ENCODE assay signal across 9 mouse cellular contexts in the genomic region with DNA sequence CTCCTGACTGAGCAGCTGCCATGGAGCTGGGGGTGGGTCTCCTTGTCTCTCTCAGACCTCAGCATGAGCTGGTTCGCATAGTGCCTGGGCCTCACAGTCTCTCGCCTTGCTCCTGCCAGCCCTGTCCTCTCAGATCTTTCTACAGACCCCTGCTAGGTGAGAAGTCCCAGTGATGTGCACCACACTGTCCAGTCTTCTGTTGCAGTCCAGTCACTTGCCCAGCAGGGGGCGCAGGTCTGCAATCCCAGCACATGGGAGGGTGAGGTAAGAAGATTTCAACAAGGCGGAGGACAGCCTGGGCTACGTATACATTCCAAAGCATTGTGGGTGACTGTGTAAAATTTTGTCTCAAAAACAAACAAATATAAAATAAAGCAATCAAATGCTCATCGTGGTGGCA. TPM values are rescaled to one million over a fixed set of nuclear protein-coding genes. Genes with fewer than 3 reads are reported as not detected.
DNase-seq lines count a peak whose midpoint lies in the region; ATAC-seq lines count a peak whose summit lies in the region.
"Had no signal": no experiment of that assay in that cellular context is flagged by ENCODE, and none has a peak within 500 bp of the region (broad histone marks: within the 10 kb centered on the region; RNA-seq: fewer than 3 reads in every experiment).

No protein-coding gene starts in this region.

- H3K36me3 ChIP-seq in forebrain, embryonic 14.5 days (ENCODE audit: control insufficient read depth, insufficient read depth, low read length): no peaks in the 10 kb centered on the region
- H3K36me3 ChIP-seq in forebrain, embryonic 13.5 days (ENCODE audit: poor library complexity, severe bottlenecking): no peaks in the 10 kb centered on the region

- no peak overlapping the region for H3K4me3 ChIP-seq in forebrain, embryonic 14.5 days (ENCODE audit: low read depth, low read length)
- H3K4me3 ChIP-seq in forebrain, embryonic 13.5 days: no peak overlapping the region

- no peaks in the 10 kb centered on the region for H3K9me3 ChIP-seq in forebrain, embryonic 14.5 days (replicated peaks; ENCODE audit: control insufficient read depth, low read length)
- no peaks in the 10 kb centered on the region for H3K9me3 ChIP-seq in forebrain, embryonic 13.5 days (replicated peaks)

- ATAC-seq in forebrain, embryonic 14.5 days: no peak
- no peak for ATAC-seq in forebrain, embryonic 13.5 days

- H3K27me3 ChIP-seq in forebrain, embryonic 14.5 days (replicated peaks; ENCODE audit: control insufficient read depth, insufficient read depth, low read length): no peaks in the 10 kb centered on the region
- H3K27me3 ChIP-seq in forebrain, embryonic 13.5 days: no peaks in the 10 kb centered on the region

- no peaks in the 10 kb centered on the region for H3K4me1 ChIP-seq in forebrain, embryonic 14.5 days (ENCODE audit: control insufficient read depth, insufficient read depth, low read length)
- peaks cover 4% of the 10 kb centered on the region; the same call in 1 of the 2 replicates for H3K4me1 ChIP-seq in forebrain, embryonic 13.5 days

- H3K27ac ChIP-seq in forebrain, embryonic 14.5 days (ENCODE audit: low read depth, low read length): no peak overlapping the region
- H3K27ac ChIP-seq in forebrain, embryonic 13.5 days: no peak overlapping the region

- H3K9ac ChIP-seq in forebrain, embryonic 14.5 days (ENCODE audit: low read length): no peak overlapping the region
- H3K9ac ChIP-seq in forebrain, embryonic 13.5 days: no peak overlapping the region

- WGBS in forebrain, embryonic 14.5 days: 44% methylated on average over 6 of the region's 6 CpGs
- WGBS in forebrain, embryonic 13.5 days: 45% methylated on average over 6 of the region's 6 CpGs

- DNase-seq in forebrain, embryonic 14.5 days (ENCODE audit: low spot score): peak; percentile 47
- DNase-seq in 3134 (ENCODE audit: extremely low read depth, insufficient read length, low spot score): peak; percentile 37
- peak; percentile 70 for DNase-seq in WW6 (ENCODE audit: low read depth, low spot score)
- peak; percentile 56 for DNase-seq in embryo, embryonic 11 days
- DNase-seq in layer of hippocampus, postnatal 10 days (ENCODE audit: low spot score in 2 of 2): peak; percentile 54 to 60
- peak; percentile 67 for DNase-seq in mesoderm, embryonic 11.5 days (ENCODE audit: low read depth, low spot score)
- DNase-seq in testis, postnatal 14 days (ENCODE audit: low spot score): peak; percentile 52

- no peak overlapping the region for H3K4me2 ChIP-seq in forebrain, embryonic 14.5 days (ENCODE audit: low read length)
- no peak overlapping the region for H3K4me2 ChIP-seq in forebrain, embryonic 13.5 days

RNA-seq across cellular contexts. Expression of a gene that starts 10.6 kb away (rescaled TPM):
- polyA plus RNA-seq in forebrain, embryonic 14.5 days (2014; fragmentation: Nextera tagmentation; extraction: Ambion mirVana): 0.66 and 0.91 TPM in 2 replicates
- polyA plus RNA-seq in forebrain, embryonic 13.5 days (2015; fragmentation: Nextera tagmentation; extraction: Ambion mirVana): 0.67 and 0.96 TPM in 2 replicates
- under 1 TPM; 0.20 to 0.57 TPM for total RNA-seq in layer of hippocampus, postnatal 10 days (2021)

RNA-seq across cellular contexts. Expression of a gene that starts 20.3 kb away (rescaled TPM):
- polyA plus RNA-seq in forebrain, embryonic 14.5 days (2014; fragmentation: Nextera tagmentation; extraction: Ambion mirVana): 1.5 and 2.2 TPM in 2 replicates
- polyA plus RNA-seq in forebrain, embryonic 13.5 days (2015; fragmentation: Nextera tagmentation; extraction: Ambion mirVana): 0.91 and 1.0 TPM in 2 replicates
- 1 to 10 TPM; 1.3 to 1.4 TPM for total RNA-seq in layer of hippocampus, postnatal 10 days (2021)

RNA-seq across cellular contexts. Expression of a gene that starts 24.3 kb away (rescaled TPM):
- polyA plus RNA-seq in forebrain, embryonic 14.5 days (2014; fragmentation: Nextera tagmentation; extraction: Ambion mirVana): not detected in 2 replicates
- polyA plus RNA-seq in forebrain, embryonic 13.5 days (2015; fragmentation: Nextera tagmentation; extraction: Ambion mirVana): not detected in 2 replicates
- not detected for total RNA-seq in layer of hippocampus, postnatal 10 days (2021)
- total RNA-seq: layer of hippocampus, postnatal 14 days had no signal

RNA-seq across cellular contexts. Expression of a gene that starts 26.2 kb away (rescaled TPM):
- not detected in 2 replicates for polyA plus RNA-seq in forebrain, embryonic 14.5 days (2014; fragmentation: Nextera tagmentation; extraction: Ambion mirVana)
- 0.08 TPM in 1 of 2 replicates, not detected in the other for polyA plus RNA-seq in forebrain, embryonic 13.5 days (2015; fragmentation: Nextera tagmentation; extraction: Ambion mirVana)
- under 1 TPM; 0.33 to 0.55 TPM for total RNA-seq in layer of hippocampus, postnatal 10 days (2021)
